Mouse (Mus musculus): ENCODE results near the gene Spint4.
A peak's percentile ranks its signal among the peaks of the same experiment; 100 is the strongest.

Spint4 gene

GRCm38 (mm10) chr2:164725895-164726619, 27.8 kb downstream of the Spint4 start:
- DNase-seq (ENCODE audit: inconsistent age in 2 of 2, low spot score in 1 of 2) = peak; percentile 55 to 86

- DNase-seq (ENCODE audit: inconsistent age in 2 of 2, low spot score in 1 of 2) = no peak
These were observed 33.4 kb downstream of the Spint4 start for GRCm38 (mm10) chr2:164731719-164732118.

- no peak for DNase-seq (ENCODE audit: inconsistent age in 2 of 2, low spot score in 1 of 2)
These were observed 35.0 kb downstream of the Spint4 start for GRCm38 (mm10) chr2:164733259-164733658.

- no peak for DNase-seq (ENCODE audit: inconsistent age in 2 of 2, low spot score in 1 of 2)
These were observed 36.5 kb downstream of the Spint4 start for GRCm38 (mm10) chr2:164734839-164735238.

- DNase-seq (ENCODE audit: inconsistent age in 2 of 2, low spot score in 1 of 2) = no peak
These were observed 37.1 kb downstream of the Spint4 start for GRCm38 (mm10) chr2:164735446-164735845.

GRCm38 (mm10) chr2:164737377-164738090, 39.2 kb downstream of the Spint4 start:
- DNase-seq (ENCODE audit: inconsistent age in 2 of 2, low spot score in 1 of 2) = no peak

GRCm38 (mm10) chr2:164739876-164740275, 41.6 kb downstream of the Spint4 start:
- no peak for DNase-seq (ENCODE audit: inconsistent age in 2 of 2, low spot score in 1 of 2)

GRCm38 (mm10) chr2:164744987-164745386, 46.7 kb downstream of the Spint4 start:
- DNase-seq (ENCODE audit: inconsistent age in 2 of 2, low spot score in 1 of 2) = no peak

GRCm38 (mm10) chr2:164745843-164746479, 47.7 kb downstream of the Spint4 start, which contains the start of the genes Wfdc3 and Dnttip1:
Gene Wfdc3 (minus strand): TSS chr2:164745931.
Gene Dnttip1 (plus strand): TSS chr2:164745983.
- peak; percentile 95 to 98 for DNase-seq (ENCODE audit: inconsistent age in 2 of 2, low spot score in 1 of 2)

- DNase-seq (ENCODE audit: inconsistent age in 2 of 2, low spot score in 1 of 2) = no peak
These were observed 48.4 kb downstream of the Spint4 start for GRCm38 (mm10) chr2:164746693-164747092.

GRCm38 (mm10) chr2:164748191-164748590, 49.9 kb downstream of the Spint4 start:
- DNase-seq (ENCODE audit: inconsistent age in 2 of 2, low spot score in 1 of 2) = no peak

GRCm38 (mm10) chr2:164748991-164749390, 50.7 kb downstream of the Spint4 start:
- peak in 1 of 2 experiments; percentile 79 for DNase-seq (ENCODE audit: inconsistent age in 2 of 2, low spot score in 1 of 2)

Measured in adrenal gland, adult (tissue).